In genomic region chr1:7397807-7398446, GRCm38 (mm10) we compare ENCODE assay signal across 8 mouse cellular contexts.
DNase-seq lines count a peak whose midpoint lies in the region; ATAC-seq lines count a peak whose summit lies in the region.

No protein-coding gene starts in this region.

- peak overlapping the region; percentile 76 for H3K4me2 ChIP-seq in kidney, embryonic 15.5 days

- H3K36me3 ChIP-seq in heart, embryonic 10.5 days = no peaks in the 10 kb centered on the region
- H3K36me3 ChIP-seq in kidney, embryonic 15.5 days = no peaks in the 10 kb centered on the region

- no peaks in the 10 kb centered on the region for H3K4me1 ChIP-seq in heart, embryonic 10.5 days
- no peaks in the 10 kb centered on the region for H3K4me1 ChIP-seq in kidney, embryonic 15.5 days

- peak overlapping the region; percentile 62 for H3K9ac ChIP-seq in kidney, embryonic 15.5 days

- WGBS in heart, embryonic 10.5 days = under 1% methylated on average over 43 of the region's 46 CpGs
- under 1% methylated on average over 43 of the region's 46 CpGs for WGBS in kidney, embryonic 15.5 days

- H3K9me3 ChIP-seq in heart, embryonic 10.5 days = no peaks in the 10 kb centered on the region
- H3K9me3 ChIP-seq in kidney, embryonic 15.5 days (replicated peaks) = no peaks in the 10 kb centered on the region

- H3K27ac ChIP-seq in heart, embryonic 10.5 days = peak overlapping the region; percentile 92
- H3K27ac ChIP-seq in kidney, embryonic 15.5 days = peak overlapping the region; percentile 89

- ATAC-seq in erythroblast, adult 5-6 weeks (replicated peaks; ENCODE audit: low FRiP score, poor library complexity, severe bottlenecking) = peak; percentile 99
- ATAC-seq in kidney, embryonic 15.5 days (replicated peaks; ENCODE audit: low FRiP score) = peak; percentile 99
- peak; percentile 92 for ATAC-seq in monocyte, adult 5-6 weeks (replicated peaks; ENCODE audit: insufficient number of reproducible peaks, low FRiP score, low TSS enrichment, poor library complexity, severe bottlenecking)

- DNase-seq in B cell, adult 2 months = peak; percentile 99
- DNase-seq in brain, adult 2 months (ENCODE audit: low read depth, low spot score) = peak; percentile 99
- peak; percentile 99 for DNase-seq in heart, embryonic 10.5 days (ENCODE audit: low spot score)
- peak; percentile 96 for DNase-seq in liver
- DNase-seq in spleen, postnatal 4 days (ENCODE audit: low spot score in 2 of 2) = peak; percentile 94 to 97

- H3K4me3 ChIP-seq in heart, embryonic 10.5 days = peak overlapping the region; percentile 77
- peak overlapping the region; percentile 84 for H3K4me3 ChIP-seq in kidney, embryonic 15.5 days (replicated peaks)

- no peaks in the 10 kb centered on the region for H3K27me3 ChIP-seq in heart, embryonic 10.5 days (ENCODE audit: insufficient read depth, poor library complexity, severe bottlenecking)
- no peaks in the 10 kb centered on the region for H3K27me3 ChIP-seq in kidney, embryonic 15.5 days

Comparison
In these comparisons a context has a peak if more than half of its experiments do, and no peak if none do; other contexts are left out.
1. Peak in every context shown above with its lines: DNase-seq, ATAC-seq, H3K4me3 ChIP-seq and H3K27ac ChIP-seq.